Mouse (Mus musculus): ENCODE results near the gene Rnf207. TPM values are rescaled to one million over a fixed set of nuclear protein-coding genes. Genes with fewer than 3 reads are reported as not detected.
A peak's percentile ranks its signal among the peaks of the same experiment; 100 is the strongest.

Gene Rnf207
- polyA plus RNA-seq, 1 experiment: 25.0 TPM

GRCm38 (mm10) chr4:152298836-152299235 lies 20.0 kb downstream of the Rnf207 start:
- H3K27ac ChIP-seq (ENCODE audit: insufficient read depth, low read length): no peak overlapping the region
- H3K4me3 ChIP-seq (ENCODE audit: insufficient read depth, low read length): no peak overlapping the region
- peaks cover 5% of the 10 kb centered on the region for H3K4me1 ChIP-seq (ENCODE audit: control insufficient read depth, insufficient read depth, low read length)
- no peak for TF ChIP-seq POLR2A (IDR thresholded peaks at IDR 0.05; ENCODE audit: extremely low read depth, insufficient read depth, low read length)
- no peak for TF ChIP-seq CTCF (IDR thresholded peaks at IDR 0.05; ENCODE audit: extremely low read depth, insufficient read depth, low read length)

GRCm38 (mm10) chr4:152296874-152297861 lies 21.6 kb downstream of the Rnf207 start, which contains the start of gene Icmt:
TSS of gene Icmt (plus strand) at chr4:152297227.
- Histone ChIP-seq H3K4me3 (ENCODE audit: insufficient read depth, low read length) (peak within 1 kb of the TSS; percentile 94), H3K4me1 (ENCODE audit: control insufficient read depth, insufficient read depth, low read length) (peaks cover 5% of the 10 kb centered on the region), H3K27ac (ENCODE audit: insufficient read depth, low read length) (peak within 1 kb of the TSS; percentile 66)
- TF ChIP-seq POLR2A (IDR thresholded peaks at IDR 0.05; ENCODE audit: extremely low read depth, insufficient read depth, low read length) (peak; percentile 45; the same call in 1 of the 2 replicates), CTCF (IDR thresholded peaks at IDR 0.05; ENCODE audit: extremely low read depth, insufficient read depth, low read length) (no peak)

GRCm38 (mm10) chr4:152296371-152296770 lies 22.4 kb downstream of the Rnf207 start:
- peak overlapping the region; percentile 94; the same call in 1 of the 2 replicates for H3K4me3 ChIP-seq (ENCODE audit: insufficient read depth, low read length)
- H3K4me1 ChIP-seq (ENCODE audit: control insufficient read depth, insufficient read depth, low read length): peaks cover 5% of the 10 kb centered on the region
- H3K27ac ChIP-seq (ENCODE audit: insufficient read depth, low read length): no peak overlapping the region
- TF ChIP-seq CTCF (IDR thresholded peaks at IDR 0.05; ENCODE audit: extremely low read depth, insufficient read depth, low read length) (no peak), POLR2A (IDR thresholded peaks at IDR 0.05; ENCODE audit: extremely low read depth, insufficient read depth, low read length) (no peak)

GRCm38 (mm10) chr4:152295916-152296315 lies 22.9 kb downstream of the Rnf207 start:
- TF ChIP-seq CTCF (IDR thresholded peaks at IDR 0.05; ENCODE audit: extremely low read depth, insufficient read depth, low read length) (no peak), POLR2A (IDR thresholded peaks at IDR 0.05; ENCODE audit: extremely low read depth, insufficient read depth, low read length) (no peak)
- no peak overlapping the region for H3K4me3 ChIP-seq (ENCODE audit: insufficient read depth, low read length)
- H3K4me1 ChIP-seq (ENCODE audit: control insufficient read depth, insufficient read depth, low read length): peaks cover 5% of the 10 kb centered on the region
- no peak overlapping the region for H3K27ac ChIP-seq (ENCODE audit: insufficient read depth, low read length)

GRCm38 (mm10) chr4:152294188-152294929 lies 24.4 kb downstream of the Rnf207 start:
- no peak for TF ChIP-seq POLR2A (IDR thresholded peaks at IDR 0.05; ENCODE audit: extremely low read depth, insufficient read depth, low read length)
- TF ChIP-seq CTCF (IDR thresholded peaks at IDR 0.05; ENCODE audit: extremely low read depth, insufficient read depth, low read length): no peak
- no peak overlapping the region for H3K27ac ChIP-seq (ENCODE audit: insufficient read depth, low read length)
- peaks cover 5% of the 10 kb centered on the region for H3K4me1 ChIP-seq (ENCODE audit: control insufficient read depth, insufficient read depth, low read length)
- H3K4me3 ChIP-seq (ENCODE audit: insufficient read depth, low read length): no peak overlapping the region

- TF ChIP-seq CTCF (IDR thresholded peaks at IDR 0.05; ENCODE audit: extremely low read depth, insufficient read depth, low read length) (no peak), POLR2A (IDR thresholded peaks at IDR 0.05; ENCODE audit: extremely low read depth, insufficient read depth, low read length) (no peak)
- Histone ChIP-seq H3K4me3 (ENCODE audit: insufficient read depth, low read length) (no peak overlapping the region), H3K27ac (ENCODE audit: insufficient read depth, low read length) (no peak overlapping the region), H3K4me1 (ENCODE audit: control insufficient read depth, insufficient read depth, low read length) (no peaks in the 10 kb centered on the region)
These were observed 26.6 kb downstream of the Rnf207 start for GRCm38 (mm10) chr4:152292102-152292765.

GRCm38 (mm10) chr4:152291562-152291961 lies 27.2 kb downstream of the Rnf207 start, which contains the start of gene Hes3:
TSS of gene Hes3 (minus strand) at chr4:152291662.
- no peaks in the 10 kb centered on the region for H3K4me1 ChIP-seq (ENCODE audit: control insufficient read depth, insufficient read depth, low read length)
- TF ChIP-seq CTCF (IDR thresholded peaks at IDR 0.05; ENCODE audit: extremely low read depth, insufficient read depth, low read length) (no peak), POLR2A (IDR thresholded peaks at IDR 0.05; ENCODE audit: extremely low read depth, insufficient read depth, low read length) (no peak)
- H3K4me3 ChIP-seq (ENCODE audit: insufficient read depth, low read length): no peak within 1 kb of the TSS

GRCm38 (mm10) chr4:152290991-152291390 lies 27.8 kb downstream of the Rnf207 start:
- Histone ChIP-seq H3K27ac (ENCODE audit: insufficient read depth, low read length) (no peak overlapping the region), H3K4me3 (ENCODE audit: insufficient read depth, low read length) (no peak overlapping the region), H3K4me1 (ENCODE audit: control insufficient read depth, insufficient read depth, low read length) (no peaks in the 10 kb centered on the region)
- TF ChIP-seq CTCF (IDR thresholded peaks at IDR 0.05; ENCODE audit: extremely low read depth, insufficient read depth, low read length): no peak
- no peak for TF ChIP-seq POLR2A (IDR thresholded peaks at IDR 0.05; ENCODE audit: extremely low read depth, insufficient read depth, low read length)

More at GRCm38 (mm10) chr4:152291562-152291961, 27.2 kb downstream of the Rnf207 start, which contains the start of gene Hes3:
- H3K27ac ChIP-seq (ENCODE audit: insufficient read depth, low read length): no peak within 1 kb of the TSS

- no peak overlapping the region for H3K27ac ChIP-seq (ENCODE audit: insufficient read depth, low read length)
- no peaks in the 10 kb centered on the region for H3K4me1 ChIP-seq (ENCODE audit: control insufficient read depth, insufficient read depth, low read length)
- TF ChIP-seq POLR2A (IDR thresholded peaks at IDR 0.05; ENCODE audit: extremely low read depth, insufficient read depth, low read length) (no peak), CTCF (IDR thresholded peaks at IDR 0.05; ENCODE audit: extremely low read depth, insufficient read depth, low read length) (no peak)
- no peak overlapping the region for H3K4me3 ChIP-seq (ENCODE audit: insufficient read depth, low read length)
These were observed 28.4 kb downstream of the Rnf207 start for GRCm38 (mm10) chr4:152290385-152290784.

Measured in cortical plate, adult 2 months (tissue).